In genomic region chr12:57534517-57534878, GRCm38 (mm10) we compare ENCODE assay signal across 10 mouse cellular contexts. TPM values are rescaled to one million over a fixed set of nuclear protein-coding genes. Genes with fewer than 3 reads are reported as not detected.
DNase-seq lines count a peak whose midpoint lies in the region; ATAC-seq lines count a peak whose summit lies in the region.
"Had no signal": no experiment of that assay in that cellular context is flagged by ENCODE, and none has a peak within 500 bp of the region (broad histone marks: within the 10 kb centered on the region; RNA-seq: fewer than 3 reads in every experiment).

No protein-coding gene starts in this region.

- no peak overlapping the region for H3K9ac ChIP-seq in heart, embryonic 15.5 days
- H3K9ac ChIP-seq in embryonic facial prominence, embryonic 14.5 days (ENCODE audit: low read depth, low read length): no peak overlapping the region
- no peak overlapping the region for H3K9ac ChIP-seq in limb, embryonic 11.5 days (ENCODE audit: low read length)
- H3K9ac ChIP-seq in midbrain, embryonic 12.5 days (replicated peaks): peak overlapping the region; percentile 28; the same call in 1 of the 2 replicates
- H3K9ac ChIP-seq: embryonic facial prominence, embryonic 15.5 days had no signal

- no peak for DNase-seq in heart, postnatal 4 days
- DNase-seq in embryonic facial prominence, embryonic 14.5 days (ENCODE audit: low spot score): no peak
- peak; percentile 40 for DNase-seq in limb, embryonic 11.5 days (ENCODE audit: low spot score)
- DNase-seq in layer of hippocampus, adult 9-10 months (ENCODE audit: low spot score): no peak
- DNase-seq in kidney, adult 8-10 months: no peak

- H3K9me3 ChIP-seq in heart, embryonic 15.5 days (replicated peaks): no peaks in the 10 kb centered on the region
- no peaks in the 10 kb centered on the region for H3K9me3 ChIP-seq in embryonic facial prominence, embryonic 14.5 days (ENCODE audit: control insufficient read depth, low read length)
- H3K9me3 ChIP-seq in limb, embryonic 11.5 days (ENCODE audit: control insufficient read depth, low read length): no peaks in the 10 kb centered on the region
- H3K9me3 ChIP-seq in midbrain, embryonic 12.5 days: no peaks in the 10 kb centered on the region
- H3K9me3 ChIP-seq: embryonic facial prominence, embryonic 15.5 days had no signal

- H3K4me2 ChIP-seq in heart, embryonic 15.5 days: peak overlapping the region; percentile 27; the same call in 1 of the 2 replicates
- H3K4me2 ChIP-seq in embryonic facial prominence, embryonic 14.5 days (ENCODE audit: low read depth, low read length): peak overlapping the region; percentile 8; the same call in 1 of the 2 replicates
- H3K4me2 ChIP-seq in limb, embryonic 11.5 days (ENCODE audit: low read depth, severe bottlenecking): peak overlapping the region; percentile 10; the same call in 1 of the 2 replicates
- peak overlapping the region; percentile 55 for H3K4me2 ChIP-seq in midbrain, embryonic 12.5 days (replicated peaks)
- H3K4me2 ChIP-seq: embryonic facial prominence, embryonic 15.5 days had no signal

- H3K4me3 ChIP-seq in heart, embryonic 15.5 days: no peak overlapping the region
- H3K4me3 ChIP-seq in embryonic facial prominence, embryonic 14.5 days (ENCODE audit: low read depth, low read length): 0 out of 2 replicates have a peak overlapping the region, but pooled peaks have one; percentile 3
- H3K4me3 ChIP-seq in limb, embryonic 11.5 days (ENCODE audit: low read depth, low read length): no peak overlapping the region
- H3K4me3 ChIP-seq in midbrain, embryonic 12.5 days: peak overlapping the region; percentile 28; the same call in 1 of the 2 replicates
- H3K4me3 ChIP-seq: embryonic facial prominence, embryonic 15.5 days had no signal

- 2% methylated on average over 5 of the region's 6 CpGs for WGBS in heart, embryonic 15.5 days
- 5% methylated on average over 4 of the region's 6 CpGs for WGBS in embryonic facial prominence, embryonic 14.5 days
- 1% methylated on average over 4 of the region's 6 CpGs for WGBS in limb, embryonic 11.5 days
- 0% methylated on average over 4 of the region's 6 CpGs for WGBS in midbrain, embryonic 12.5 days

- peaks cover 13% of the 10 kb centered on the region for H3K4me1 ChIP-seq in heart, embryonic 15.5 days (replicated peaks)
- H3K4me1 ChIP-seq in embryonic facial prominence, embryonic 14.5 days (ENCODE audit: control insufficient read depth, insufficient read depth, low read length): 0 out of 2 replicates have a peak, but pooled peaks cover 7% of the 10 kb centered on the region
- no peaks in the 10 kb centered on the region for H3K4me1 ChIP-seq in limb, embryonic 11.5 days (ENCODE audit: control insufficient read depth, insufficient read depth, low read length)
- peaks cover 31% of the 10 kb centered on the region for H3K4me1 ChIP-seq in midbrain, embryonic 12.5 days

- no peak overlapping the region for H3K27ac ChIP-seq in heart, embryonic 15.5 days
- no peak overlapping the region for H3K27ac ChIP-seq in embryonic facial prominence, embryonic 14.5 days (replicated peaks; ENCODE audit: low read depth, low read length)
- no peak overlapping the region for H3K27ac ChIP-seq in limb, embryonic 11.5 days (replicated peaks; ENCODE audit: low read depth, low read length)
- peak overlapping the region; percentile 82 for H3K27ac ChIP-seq in midbrain, embryonic 12.5 days (replicated peaks)
- H3K27ac ChIP-seq: embryonic facial prominence, embryonic 15.5 days had no signal

- H3K36me3 ChIP-seq in heart, embryonic 15.5 days: no peaks in the 10 kb centered on the region
- H3K36me3 ChIP-seq in embryonic facial prominence, embryonic 14.5 days (ENCODE audit: control insufficient read depth, insufficient read depth, low read length): no peaks in the 10 kb centered on the region
- H3K36me3 ChIP-seq in limb, embryonic 11.5 days (ENCODE audit: control insufficient read depth, insufficient read depth, low read length): no peaks in the 10 kb centered on the region
- H3K36me3 ChIP-seq in midbrain, embryonic 12.5 days: no peaks in the 10 kb centered on the region
- H3K36me3 ChIP-seq: embryonic facial prominence, embryonic 15.5 days had no signal

- peaks cover 95% of the 10 kb centered on the region for H3K27me3 ChIP-seq in heart, embryonic 15.5 days
- peaks cover 90% of the 10 kb centered on the region for H3K27me3 ChIP-seq in embryonic facial prominence, embryonic 14.5 days (replicated peaks; ENCODE audit: control insufficient read depth, insufficient read depth, low read length)
- H3K27me3 ChIP-seq in limb, embryonic 11.5 days (ENCODE audit: control insufficient read depth, insufficient read depth, low read length): peaks cover 54% of the 10 kb centered on the region
- H3K27me3 ChIP-seq in midbrain, embryonic 12.5 days: peaks cover 84% of the 10 kb centered on the region

- ATAC-seq in heart, embryonic 15.5 days (replicated peaks; ENCODE audit: insufficient number of reproducible peaks, insufficient read depth, low FRiP score, low read depth): no peak
- peak; percentile 19; the same call in 1 of the 2 replicates for ATAC-seq in embryonic facial prominence, embryonic 14.5 days (ENCODE audit: low read depth)
- ATAC-seq in limb, embryonic 11.5 days (ENCODE audit: insufficient number of reproducible peaks, low FRiP score, low TSS enrichment, low read depth): no peak
- ATAC-seq in midbrain, embryonic 12.5 days (ENCODE audit: low FRiP score, low read depth): no peak; the same call in 1 of the 2 replicates
- no peak for ATAC-seq in erythroid progenitor cell, adult 5-6 weeks (replicated peaks; ENCODE audit: low FRiP score, poor library complexity, severe bottlenecking)

RNA-seq across cellular contexts. Expression of gene Foxa1, which starts 12.2 kb away (rescaled TPM):
- 0.57 and 2.7 TPM in 2 replicates for polyA plus RNA-seq in heart, embryonic 15.5 days (2015; fragmentation: Nextera tagmentation; extraction: Ambion mirVana)
- not detected for total RNA-seq in heart, postnatal 4 days (2021)
- polyA plus RNA-seq in embryonic facial prominence, embryonic 14.5 days (2014; fragmentation: Nextera tagmentation; extraction: Ambion mirVana): 2.3 and 3.2 TPM in 2 replicates
- polyA plus RNA-seq in limb, embryonic 11.5 days (2014; fragmentation: Nextera tagmentation; extraction: Ambion mirVana): not detected in 2 replicates
- 3.8 and 4.2 TPM in 2 replicates for polyA plus RNA-seq in midbrain, embryonic 12.5 days (2016; fragmentation: Nextera tagmentation; extraction: Ambion mirVana)
- total RNA-seq in erythroid progenitor cell, adult 5-6 weeks (2015; ENCODE audit: low replicate concordance): not detected in 2 replicates
- total RNA-seq in erythroid progenitor cell, adult 5-6 weeks (2017; ENCODE audit: low replicate concordance): not detected in 2 replicates

RNA-seq across cellular contexts. Expression of gene Ttc6, which starts 29.4 kb away (rescaled TPM):
- polyA plus RNA-seq in heart, embryonic 15.5 days (2015; fragmentation: Nextera tagmentation; extraction: Ambion mirVana): 0.42 and 0.96 TPM in 2 replicates
- under 1 TPM; 0.05 TPM for total RNA-seq in heart, postnatal 4 days (2021)
- polyA plus RNA-seq in embryonic facial prominence, embryonic 14.5 days (2014; fragmentation: Nextera tagmentation; extraction: Ambion mirVana): 0.78 and 0.80 TPM in 2 replicates
- 0.06 and 0.28 TPM in 2 replicates for polyA plus RNA-seq in limb, embryonic 11.5 days (2014; fragmentation: Nextera tagmentation; extraction: Ambion mirVana)
- polyA plus RNA-seq in midbrain, embryonic 12.5 days (2016; fragmentation: Nextera tagmentation; extraction: Ambion mirVana): 2.0 and 3.6 TPM in 2 replicates
- total RNA-seq in erythroid progenitor cell, adult 5-6 weeks (2015; ENCODE audit: low replicate concordance): not detected in 2 replicates
- total RNA-seq in erythroid progenitor cell, adult 5-6 weeks (2017; ENCODE audit: low replicate concordance): not detected in 2 replicates
- total RNA-seq: adrenal gland, postnatal 4 days had no signal

Comparison
In these comparisons a context has a peak if more than half of its experiments do, and no peak if none do; other contexts are left out.
1. H3K4me3 ChIP-seq: peak in embryonic facial prominence, embryonic 14.5 days (single experiment) and midbrain, embryonic 12.5 days (single experiment); none in heart, embryonic 15.5 days (single experiment) and limb, embryonic 11.5 days (single experiment).
2. Peak in every context shown above with its lines, with median percentiles within 50 percentile points of each other: H3K4me2 ChIP-seq.